Mouse (Mus musculus) leukemia stem cell, adult 10-12 weeks (primary cell): ENCODE results near the gene Tor3a. TPM values are rescaled to one million over a fixed set of nuclear protein-coding genes. Genes with fewer than 3 reads are reported as not detected.

ENCODE experiments used
- polyA plus RNA-seq: library from polyadenylated mRNA; stranded (reverse); fragments of >175 nt; gene quantifications from 2 replicates; pipeline ENCODE4 v1.2.3, GENCODE M21; 2012; ENCODE audit warnings: low replicate concordance

Tor3a gene
- 39.5 and 41.1 TPM in 2 replicates for polyA plus RNA-seq

GRCm38 (mm10) chr1:156674195-156675000 is at the start of gene Tor3a:
Gene Tor3a (minus strand): TSS chr1:156674356.

GRCm38 (mm10) chr1:156718950-156719805 is 45.0 kb upstream of the Tor3a start, which contains the start of gene Fam20b:
Gene Fam20b (minus strand): TSS chr1:156719086.

Other genes starting within 250 kb of the Tor3a start
- gene Soat1, start 200.0 kb downstream of the Tor3a start, polyA plus RNA-seq, result 7.9 TPM in 2 replicates
- gene Gm10031, start 150.3 kb downstream of the Tor3a start, polyA plus RNA-seq, result 0.34 and 1.8 TPM in 2 replicates
- 16.6 and 26.1 TPM in 2 replicates for gene Abl2, start 115.6 kb downstream of the Tor3a start, polyA plus RNA-seq
- gene Fam20b, start 44.7 kb upstream of the Tor3a start, polyA plus RNA-seq, result 6.9 and 8.4 TPM in 2 replicates
- gene Angptl1, start 164.2 kb upstream of the Tor3a start, polyA plus RNA-seq, result not detected in 2 replicates